Mouse (Mus musculus): Measurements from ENCODE around the gene Lhfpl4.

The Lhfpl4 gene

GRCm38 (mm10) chr6:113194841-113195595 is at the start of gene Lhfpl4:
Lhfpl4 (minus strand) TSS chr6:113195384.
- DNase-seq (ENCODE audit: low spot score) = no peak

DNA sequence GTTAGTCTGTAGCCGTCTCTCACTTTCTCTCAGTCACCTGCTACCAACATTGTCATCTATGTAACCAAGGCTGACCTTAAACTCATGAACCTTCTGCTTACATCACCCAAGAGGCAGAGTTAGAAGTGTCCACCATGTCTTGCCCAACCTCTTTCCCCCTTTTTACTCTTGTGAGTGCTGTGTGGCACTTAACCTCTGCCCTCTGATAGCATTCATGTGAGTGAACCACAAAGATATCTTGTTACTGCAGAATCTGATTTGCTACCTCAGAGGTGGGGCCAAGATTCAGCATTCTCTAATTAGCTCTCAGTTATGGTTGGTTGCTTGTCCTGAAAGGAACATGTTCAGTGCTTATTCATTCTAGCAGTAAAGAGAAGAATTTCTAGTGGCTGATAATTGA is 47.6 kb upstream of the Lhfpl4 start:
- no peak for DNase-seq (ENCODE audit: low spot score)

DNA sequence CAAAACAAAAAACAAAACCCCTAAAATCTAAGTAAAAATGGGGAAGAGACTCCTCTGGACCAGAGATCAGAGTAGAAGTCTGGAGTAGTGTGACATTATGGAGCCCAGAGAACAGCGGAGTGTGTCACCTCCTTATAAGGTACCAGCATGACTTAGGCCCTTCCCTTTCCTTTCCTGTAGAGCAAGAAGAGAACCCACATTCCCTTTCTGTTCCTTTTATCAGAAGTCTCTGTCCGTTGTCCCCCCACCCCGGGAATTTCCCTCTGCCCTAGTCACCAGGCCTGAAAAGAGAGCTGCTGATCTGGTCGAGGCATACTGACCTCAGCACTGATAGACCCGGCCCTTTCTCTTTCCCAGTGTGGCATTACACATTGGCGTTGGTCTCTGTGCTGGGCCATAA is 43.3 kb upstream of the Lhfpl4 start:
- DNase-seq (ENCODE audit: low spot score) = no peak

DNA sequence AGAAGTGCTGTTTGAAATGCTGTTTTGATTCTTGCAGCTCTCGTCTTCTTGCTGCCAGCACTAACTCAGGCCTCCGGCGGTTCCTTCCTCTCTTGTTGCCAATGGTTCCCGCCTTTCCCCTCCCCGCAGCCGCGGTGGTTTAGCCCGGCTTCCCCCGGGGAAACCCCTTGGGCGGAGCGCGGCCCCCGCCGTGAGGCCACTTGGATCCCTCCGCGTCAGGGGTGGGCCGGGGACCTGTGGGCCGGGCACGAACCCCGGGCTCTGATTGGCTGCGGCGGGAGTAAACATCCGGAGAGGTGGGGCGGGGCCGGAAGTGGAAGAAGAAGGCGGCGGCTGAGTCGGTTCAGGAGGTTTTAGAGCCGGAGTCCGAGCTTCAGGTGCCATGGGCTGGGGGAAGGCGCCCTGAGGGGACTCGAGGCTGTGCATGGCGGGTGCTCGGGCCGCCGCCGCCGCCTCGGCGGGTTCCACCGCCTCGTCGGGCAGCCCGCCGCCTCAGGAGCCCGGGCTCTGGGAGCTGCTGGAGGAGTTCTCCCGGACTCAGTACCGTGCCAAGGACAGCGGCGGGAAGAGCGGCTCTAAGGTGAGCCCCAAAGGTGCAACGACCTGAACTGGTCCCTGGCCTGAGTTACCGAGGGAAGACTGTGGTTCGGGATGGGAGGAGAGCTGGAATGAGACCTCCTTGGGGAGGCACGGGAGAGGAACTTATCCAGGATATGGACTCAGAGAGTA is 42.5 kb upstream of the Lhfpl4 start, which contains the start of gene Mtmr14:
Gene Mtmr14 (plus strand): TSS at position 302 of the 729 bp plus-strand sequence.
- peak; percentile 98 for DNase-seq (ENCODE audit: low spot score)

DNA sequence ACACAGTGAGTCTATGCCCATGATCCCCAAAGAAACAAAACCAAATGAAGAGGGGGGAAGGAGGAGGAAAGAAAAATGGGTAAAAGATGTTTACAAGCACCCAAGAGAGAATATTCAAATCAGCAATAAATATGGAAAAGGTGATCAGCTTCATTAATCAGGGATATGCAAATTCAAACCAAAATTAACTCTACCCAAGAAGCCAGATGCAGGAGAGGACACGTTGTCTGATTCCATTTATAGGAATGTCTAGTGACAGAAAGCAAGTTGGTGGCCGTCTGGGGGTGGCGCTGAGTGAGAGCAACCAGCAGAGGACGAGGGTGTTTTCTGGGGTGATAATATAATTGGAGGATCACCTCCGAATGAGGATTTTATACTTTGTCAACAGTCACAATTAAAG is 40.0 kb upstream of the Lhfpl4 start:
- DNase-seq (ENCODE audit: low spot score) = no peak

DNA sequence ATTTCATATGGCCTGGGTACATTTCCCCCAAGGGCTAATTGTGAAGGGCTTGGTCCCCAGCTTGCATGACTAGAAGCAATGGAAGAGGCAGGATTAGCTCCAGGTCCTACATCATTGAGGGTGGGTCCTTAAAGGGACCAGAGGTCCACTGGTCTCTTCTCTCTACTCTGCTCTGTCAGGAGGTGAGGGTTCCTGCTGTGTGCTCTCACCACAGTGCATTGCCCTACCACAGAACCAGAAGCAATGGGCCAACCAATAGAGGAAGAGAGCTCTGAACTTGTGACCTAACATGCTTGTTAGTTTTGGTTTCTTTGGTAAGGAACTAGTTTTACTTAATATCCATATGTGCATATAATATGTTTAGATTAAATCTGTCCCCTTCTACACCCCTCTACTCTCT is 31.5 kb upstream of the Lhfpl4 start:
- DNase-seq (ENCODE audit: low spot score) = no peak

- DNase-seq (ENCODE audit: low spot score) = no peak
These were observed 30.6 kb upstream of the Lhfpl4 start for GRCm38 (mm10) chr6:113225798-113226197.

GRCm38 (mm10) chr6:113216280-113216679 is 21.1 kb upstream of the Lhfpl4 start:
- no peak for DNase-seq (ENCODE audit: low spot score)

DNA sequence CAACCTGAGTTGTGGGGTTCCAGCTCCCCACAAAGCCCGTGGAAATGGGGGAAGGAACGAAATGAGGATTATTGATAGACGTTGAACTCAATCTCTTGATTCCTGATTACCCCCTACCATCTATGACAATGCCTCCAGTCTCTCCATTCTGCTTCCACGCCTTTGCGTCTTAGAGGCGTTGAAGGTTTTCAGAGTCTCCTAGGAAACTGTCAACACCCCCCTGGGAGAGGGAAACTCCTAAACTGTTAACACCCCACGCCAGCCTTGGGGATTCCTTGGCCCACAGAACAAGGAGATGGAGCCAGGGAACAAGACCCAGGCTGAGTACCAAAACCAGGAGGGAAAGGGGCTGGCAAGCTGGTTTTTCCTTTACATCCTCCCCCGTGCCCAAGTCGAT is 410 bp upstream of the Lhfpl4 start:
- DNase-seq (ENCODE audit: low spot score) = no peak

GRCm38 (mm10) chr6:113194517-113194840 is 705 bp downstream of the Lhfpl4 start:
- DNase-seq (ENCODE audit: low spot score) = no peak

DNA sequence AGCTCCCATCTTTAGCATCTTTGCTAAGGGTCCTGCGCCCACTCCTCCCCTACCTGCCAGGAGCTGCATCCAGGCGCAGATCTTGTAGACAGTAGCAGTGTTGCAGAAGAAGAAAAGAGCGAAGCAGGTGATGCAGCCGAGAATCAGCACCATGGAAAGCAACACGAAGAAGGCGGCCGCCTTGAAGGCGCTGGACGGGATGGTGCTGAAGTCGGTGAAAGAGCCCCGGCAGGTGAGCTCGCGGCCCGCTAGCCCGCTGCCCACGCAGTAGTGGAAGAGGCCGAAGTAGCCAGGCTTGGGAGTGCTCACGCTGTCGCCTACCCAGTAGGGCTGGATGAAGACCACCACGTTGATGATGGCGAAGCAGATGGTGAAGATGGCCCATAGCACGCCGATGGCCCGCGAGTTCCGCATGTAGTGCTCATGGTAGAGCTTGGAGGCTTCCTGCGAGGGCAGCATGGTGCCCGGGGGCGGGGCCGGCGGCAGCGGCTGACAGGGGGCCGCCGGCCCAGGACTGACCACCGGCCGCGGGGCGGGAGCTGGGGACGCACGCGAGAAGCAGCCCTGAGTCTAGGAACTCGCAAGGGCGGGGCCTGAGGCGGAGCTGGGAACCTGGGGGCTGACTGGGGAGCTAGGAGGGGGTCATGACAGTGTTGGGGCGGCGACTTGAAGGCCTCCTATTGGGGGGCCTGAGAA is 1.3 kb downstream of the Lhfpl4 start:
- peak; percentile 31 for DNase-seq (ENCODE audit: low spot score)

- DNase-seq (ENCODE audit: low spot score) = no peak
These were observed 10.2 kb downstream of the Lhfpl4 start for GRCm38 (mm10) chr6:113184866-113185525.

DNA sequence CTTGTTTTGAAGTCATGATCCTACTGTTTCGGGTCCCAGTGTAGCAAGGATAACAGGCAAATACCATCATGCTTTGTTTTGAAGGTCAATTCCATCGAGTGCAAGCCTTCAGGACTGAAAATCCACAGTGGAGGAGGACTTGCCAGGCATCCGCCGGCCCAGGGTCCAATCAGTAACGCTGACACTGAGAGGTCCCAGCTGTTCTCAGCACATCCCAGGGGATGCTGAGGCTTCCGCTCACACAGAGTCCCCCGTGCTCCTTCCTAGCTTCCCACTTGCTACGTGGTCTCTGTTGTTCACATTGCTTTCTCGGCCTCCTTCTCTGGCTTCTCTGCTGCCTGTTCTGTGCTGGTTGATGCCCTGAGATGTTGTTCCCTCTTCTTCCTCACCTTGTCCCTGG is 11.0 kb downstream of the Lhfpl4 start:
- DNase-seq (ENCODE audit: low spot score) = no peak

DNA sequence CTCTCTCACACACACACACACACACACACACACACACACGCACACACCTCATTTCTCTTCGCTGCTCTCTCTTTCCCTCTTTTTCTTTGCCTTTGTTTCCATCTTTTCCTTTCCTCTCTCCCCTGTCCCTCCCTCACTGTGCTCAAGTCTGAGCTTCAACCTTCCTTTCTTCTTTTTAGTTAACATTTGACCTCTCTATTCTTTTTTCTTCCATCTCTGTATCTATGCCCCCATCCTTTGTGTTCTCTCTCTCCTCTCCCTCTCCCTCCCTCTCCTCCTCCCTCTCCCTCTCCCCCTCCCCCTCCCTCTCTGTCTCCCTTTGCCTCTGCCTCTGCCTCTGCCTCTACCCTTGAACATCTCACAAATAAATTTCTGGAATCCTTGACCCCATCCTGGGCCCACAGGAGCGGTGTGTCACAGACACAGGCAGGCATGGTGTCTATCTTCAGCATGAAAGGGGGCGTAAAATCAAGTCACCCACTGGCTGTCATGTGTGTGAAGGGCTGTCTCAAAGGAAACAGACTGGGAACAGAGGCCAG is 15.9 kb downstream of the Lhfpl4 start:
- DNase-seq (ENCODE audit: low spot score) = no peak

DNA sequence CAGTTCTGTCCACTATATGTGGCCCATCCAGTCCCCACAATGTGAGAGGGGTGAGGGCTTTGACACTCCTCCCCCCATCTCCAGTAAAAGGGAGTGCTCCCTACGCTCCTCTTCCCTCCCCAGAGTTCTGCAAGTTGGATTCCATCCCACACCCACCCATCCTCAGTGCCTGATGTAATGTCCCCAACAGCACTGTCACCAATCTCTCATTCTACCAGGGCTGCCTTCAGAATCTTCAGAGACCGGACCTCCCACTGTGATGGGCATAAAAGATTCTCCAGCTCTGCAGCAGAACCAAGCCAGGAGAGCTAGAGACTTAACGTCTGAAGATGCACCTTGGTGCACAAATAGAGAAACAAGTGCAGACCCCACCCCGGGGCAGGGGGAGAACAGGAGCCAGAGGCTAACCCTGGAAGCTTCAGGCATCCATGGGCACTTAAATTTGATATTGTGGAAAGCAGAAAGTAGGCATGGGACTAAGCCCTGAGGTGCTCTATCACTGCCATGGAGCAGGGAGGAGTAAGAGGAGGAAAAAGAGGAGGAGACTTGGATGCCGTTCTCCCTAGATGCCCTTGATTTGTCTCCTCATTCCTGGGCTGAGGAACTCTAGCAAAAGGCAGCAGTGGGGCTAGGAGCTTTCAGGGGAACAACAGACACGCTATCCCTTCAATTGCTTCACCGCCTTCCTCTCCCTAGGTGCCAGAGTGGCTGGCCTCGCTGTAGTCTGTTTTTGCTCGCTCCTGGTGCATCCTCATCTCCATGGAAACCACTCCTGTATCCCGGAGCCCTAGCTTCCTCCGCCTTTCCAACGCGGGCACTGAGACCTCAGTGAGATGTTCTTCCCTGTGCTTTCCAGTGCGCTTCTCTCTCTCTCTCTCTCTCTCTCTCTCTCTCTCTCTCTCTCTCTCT is 16.6 kb downstream of the Lhfpl4 start:
- no peak for DNase-seq (ENCODE audit: low spot score)

DNA sequence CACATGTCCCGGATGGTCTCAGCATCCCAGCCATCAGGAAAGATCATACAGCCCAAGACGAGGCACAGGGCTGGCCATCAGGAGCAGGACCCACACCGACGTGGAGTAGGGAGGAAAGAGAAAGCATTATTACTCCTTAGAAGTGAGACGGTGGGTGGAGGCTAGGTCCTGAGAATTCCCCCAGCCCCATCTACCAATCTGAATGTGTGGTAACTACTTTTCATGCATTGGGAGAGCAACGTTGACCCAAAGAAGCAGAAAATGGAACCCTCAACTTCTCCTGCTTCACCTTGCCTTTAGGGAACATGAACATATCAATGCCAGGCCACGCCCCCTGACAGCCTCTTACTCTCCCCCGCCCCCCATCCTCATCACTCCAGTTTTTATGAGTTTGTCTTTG is 18.6 kb downstream of the Lhfpl4 start:
- DNase-seq (ENCODE audit: low spot score) = no peak

GRCm38 (mm10) chr6:113175469-113175868 is 19.7 kb downstream of the Lhfpl4 start:
- no peak for DNase-seq (ENCODE audit: low spot score)

DNA sequence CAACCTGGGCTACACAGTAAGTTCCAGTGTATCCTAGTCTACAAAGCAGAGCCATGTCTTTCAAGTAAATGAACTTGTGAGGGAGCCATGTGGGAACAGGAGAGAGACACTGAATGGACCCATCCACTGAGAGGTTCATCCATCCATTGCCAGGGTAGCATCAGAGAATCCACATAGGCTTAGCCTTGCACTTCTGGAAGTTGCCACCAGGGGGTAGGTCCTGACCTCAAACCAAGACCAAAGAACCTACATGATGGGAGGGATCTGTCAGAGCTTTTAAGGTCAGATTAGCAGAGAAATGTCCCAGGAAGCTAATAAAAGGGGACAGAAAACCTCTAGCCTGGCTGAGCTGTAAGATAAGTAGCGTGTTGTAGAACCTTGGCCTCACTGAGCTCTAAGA is 22.6 kb downstream of the Lhfpl4 start:
- peak; percentile 47 for DNase-seq (ENCODE audit: low spot score)

- DNase-seq (ENCODE audit: low spot score) = no peak
These were observed 23.2 kb downstream of the Lhfpl4 start for GRCm38 (mm10) chr6:113172011-113172410.

- no peak for DNase-seq (ENCODE audit: low spot score)
These were observed 24.5 kb downstream of the Lhfpl4 start for GRCm38 (mm10) chr6:113170651-113171050.

GRCm38 (mm10) chr6:113169852-113170251 is 25.3 kb downstream of the Lhfpl4 start:
- no peak for DNase-seq (ENCODE audit: low spot score)

Measured in urinary bladder, postnatal 25 days (tissue).